Mouse (Mus musculus): ENCODE measurements at regions not wholly inside any gene's neighbourhood (a gene's known extent, or its start where the extent isn't known, plus 50 kb on each side); places are given as distances from the start of the nearest gene placed in this dataset.

DNA sequence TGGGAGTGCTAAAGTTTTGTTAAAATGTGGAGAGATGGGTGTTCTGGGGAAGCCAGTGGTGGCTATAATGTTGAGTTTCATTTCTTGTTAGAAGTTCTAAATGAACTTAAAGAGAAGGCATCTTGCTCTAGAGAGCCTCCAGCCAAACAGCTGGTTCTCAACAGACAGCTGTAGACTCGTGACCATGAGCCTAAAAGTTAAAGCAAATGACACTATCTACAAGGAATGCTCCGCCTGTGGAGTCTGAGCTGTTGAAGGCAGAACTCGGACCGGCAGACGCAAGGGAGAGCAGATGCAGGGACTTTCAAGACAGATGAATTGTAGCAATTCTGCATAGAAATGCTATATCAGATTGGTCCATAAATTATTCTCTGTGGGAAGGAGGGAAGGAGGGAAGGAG is 114.1 kb upstream of the Fn1 start:
- DNase-seq (ENCODE audit: low read depth): peak; percentile 64

DNA sequence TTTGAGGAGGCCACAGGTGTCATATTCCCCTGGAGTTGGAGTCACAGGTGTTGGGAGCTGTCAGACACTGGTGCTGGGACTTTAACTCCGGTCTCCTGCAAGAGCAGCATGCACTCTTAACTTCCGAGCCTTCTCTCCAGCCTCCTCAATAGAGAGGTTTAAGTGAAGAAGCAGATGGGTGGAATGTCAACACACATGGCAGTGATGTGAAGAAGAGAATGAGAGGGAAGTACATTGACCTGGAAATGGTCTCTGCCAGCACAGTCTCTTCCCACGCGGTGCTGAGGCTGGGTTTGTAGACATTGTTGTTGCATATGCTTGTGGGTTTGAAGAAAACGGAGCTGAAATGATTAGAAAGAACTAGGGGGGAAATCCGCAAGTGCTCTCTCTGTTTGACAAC is 112.0 kb upstream of the Fn1 start:
- no peak for DNase-seq (ENCODE audit: low read depth)

- DNase-seq (ENCODE audit: low read depth): peak; percentile 96
These were observed 110.5 kb upstream of the Fn1 start for GRCm38 (mm10) chr1:71763530-71763929.

DNA sequence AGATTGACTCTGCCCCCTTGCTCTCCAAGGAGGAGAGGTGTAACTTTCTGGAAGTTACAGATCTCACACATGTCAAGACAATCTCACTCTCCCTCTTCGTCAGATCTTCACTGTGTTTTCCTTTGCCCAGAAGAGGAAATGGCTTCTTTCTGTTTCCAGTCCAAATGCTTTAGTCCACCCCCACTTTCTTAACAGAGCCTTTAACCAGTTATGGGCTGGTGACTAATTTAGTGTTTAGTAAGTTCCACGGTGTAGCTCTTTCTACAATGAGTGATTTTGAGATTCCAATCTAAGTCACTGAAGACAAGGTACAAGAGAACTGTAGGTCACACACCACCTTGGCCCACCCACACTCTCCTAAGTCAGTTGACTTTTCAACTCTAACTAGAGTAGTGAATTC is 107.3 kb upstream of the Fn1 start:
- no peak for DNase-seq (ENCODE audit: low read depth)

GRCm38 (mm10) chr1:71757236-71757635 is 104.2 kb upstream of the Fn1 start:
- DNase-seq (ENCODE audit: low read depth): no peak

DNA sequence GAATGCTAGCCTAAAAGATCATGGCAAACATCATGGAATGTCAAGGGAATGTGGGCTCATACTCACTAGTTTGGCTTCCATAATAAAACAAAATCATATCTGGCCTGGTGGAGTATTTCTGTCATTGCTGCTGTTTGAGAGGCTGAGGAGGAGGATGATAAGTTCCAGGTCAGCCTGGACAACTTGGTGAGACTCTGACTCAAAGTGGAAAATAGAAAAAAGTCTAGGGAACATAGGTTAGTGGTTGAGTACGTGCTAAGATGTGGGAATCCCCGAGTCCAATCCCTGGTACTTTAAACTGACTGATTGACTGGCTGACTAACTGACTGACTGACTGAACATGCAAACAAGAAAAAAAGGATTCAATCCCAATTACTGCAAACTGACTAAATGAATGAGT is 103.2 kb upstream of the Fn1 start:
- DNase-seq (ENCODE audit: low read depth): peak; percentile 37

DNA sequence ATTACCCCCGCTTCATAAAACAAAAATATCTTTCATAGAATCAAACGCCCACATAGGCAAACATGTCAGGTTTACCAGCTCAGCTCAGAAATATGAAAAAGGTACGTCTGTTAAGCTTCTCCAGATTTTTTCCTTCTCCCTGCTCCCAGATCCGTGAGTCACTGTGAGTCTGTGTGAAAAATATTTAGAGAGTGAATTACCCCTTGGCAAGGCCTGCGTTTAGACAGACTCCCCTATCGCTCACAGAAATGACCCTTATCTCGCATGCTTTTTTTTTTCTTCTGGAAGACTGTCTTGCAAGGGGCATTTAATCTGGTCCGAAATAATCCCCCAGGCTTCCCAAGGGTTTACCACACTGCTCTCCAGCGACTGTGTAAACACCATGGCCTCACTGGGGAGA is 102.4 kb upstream of the Fn1 start:
- peak; percentile 83 for DNase-seq (ENCODE audit: low read depth)

- DNase-seq (ENCODE audit: low read depth): peak; percentile 89
These were observed 99.4 kb upstream of the Fn1 start for GRCm38 (mm10) chr1:71752351-71752750.

GRCm38 (mm10) chr1:71751601-71752000 is 98.6 kb upstream of the Fn1 start:
- DNase-seq (ENCODE audit: low read depth): peak; percentile 48

GRCm38 (mm10) chr1:71735606-71736005 is 82.6 kb upstream of the Fn1 start:
- DNase-seq (ENCODE audit: low read depth): no peak

DNA sequence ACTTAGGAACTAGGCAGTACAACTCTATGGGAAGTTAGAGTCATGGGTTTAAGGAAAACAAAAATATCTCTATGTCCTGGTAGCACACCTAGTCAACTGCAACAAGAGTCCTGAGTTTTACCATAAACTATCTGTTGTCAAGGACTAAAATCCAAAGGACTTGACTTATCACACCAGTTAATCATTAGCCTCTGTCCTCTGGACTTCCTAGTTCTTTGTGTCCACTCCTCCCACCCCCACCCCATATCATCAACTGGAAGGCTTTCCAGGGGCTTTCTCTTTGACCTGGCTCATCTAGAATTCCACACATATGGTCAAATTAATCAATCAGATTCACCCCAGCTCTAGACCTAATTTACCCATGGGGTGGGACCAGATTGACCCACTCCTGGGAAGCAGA is 78.6 kb upstream of the Fn1 start:
- no peak for DNase-seq (ENCODE audit: low read depth)

DNA sequence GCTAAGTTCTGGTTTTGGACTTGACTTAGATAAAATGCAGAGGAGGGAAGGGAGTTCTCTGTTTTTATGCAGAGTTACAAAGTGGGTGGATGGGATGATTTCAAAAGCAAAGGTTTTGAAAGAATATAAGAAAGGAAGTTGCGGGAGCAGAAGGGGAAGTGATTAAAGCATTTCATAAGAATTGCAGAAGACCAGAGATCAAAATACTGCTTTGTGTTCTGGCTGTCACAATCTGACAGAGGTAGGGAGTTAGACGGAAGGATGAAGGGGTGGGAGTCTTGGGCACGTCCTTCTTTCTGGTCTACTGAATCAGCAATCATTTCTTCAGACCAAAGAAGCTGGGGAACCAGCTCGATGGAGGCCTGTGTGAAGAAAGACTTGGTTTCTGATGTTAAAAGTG is 78.0 kb upstream of the Fn1 start:
- no peak for DNase-seq (ENCODE audit: low read depth)

- DNase-seq (ENCODE audit: low read depth): peak; percentile 17
These were observed 75.9 kb upstream of the Fn1 start for GRCm38 (mm10) chr1:71728852-71729347.

DNA sequence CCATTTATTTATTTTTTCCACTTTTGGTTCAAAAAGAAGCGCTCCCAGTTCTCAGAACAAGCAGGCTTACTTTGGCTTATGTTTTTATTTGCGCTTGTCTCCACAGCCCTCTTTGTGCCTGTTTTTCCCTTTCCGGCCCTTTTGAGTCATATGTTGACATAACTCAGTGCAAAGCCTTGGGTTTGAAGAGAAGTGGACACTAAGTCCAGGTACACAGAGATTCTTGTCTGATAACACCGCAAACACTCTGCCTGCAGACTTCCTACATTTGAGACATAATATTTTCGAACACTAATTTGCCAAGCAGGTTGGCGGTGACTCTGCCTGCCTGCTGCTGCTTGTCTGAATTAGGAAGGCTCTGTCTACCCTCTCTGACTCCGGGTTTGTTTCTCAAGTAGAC is 70.8 kb upstream of the Fn1 start:
- DNase-seq (ENCODE audit: low read depth): no peak

- no peak for DNase-seq (ENCODE audit: low read depth)
These were observed 70.0 kb upstream of the Fn1 start for GRCm38 (mm10) chr1:71723039-71723397.

DNA sequence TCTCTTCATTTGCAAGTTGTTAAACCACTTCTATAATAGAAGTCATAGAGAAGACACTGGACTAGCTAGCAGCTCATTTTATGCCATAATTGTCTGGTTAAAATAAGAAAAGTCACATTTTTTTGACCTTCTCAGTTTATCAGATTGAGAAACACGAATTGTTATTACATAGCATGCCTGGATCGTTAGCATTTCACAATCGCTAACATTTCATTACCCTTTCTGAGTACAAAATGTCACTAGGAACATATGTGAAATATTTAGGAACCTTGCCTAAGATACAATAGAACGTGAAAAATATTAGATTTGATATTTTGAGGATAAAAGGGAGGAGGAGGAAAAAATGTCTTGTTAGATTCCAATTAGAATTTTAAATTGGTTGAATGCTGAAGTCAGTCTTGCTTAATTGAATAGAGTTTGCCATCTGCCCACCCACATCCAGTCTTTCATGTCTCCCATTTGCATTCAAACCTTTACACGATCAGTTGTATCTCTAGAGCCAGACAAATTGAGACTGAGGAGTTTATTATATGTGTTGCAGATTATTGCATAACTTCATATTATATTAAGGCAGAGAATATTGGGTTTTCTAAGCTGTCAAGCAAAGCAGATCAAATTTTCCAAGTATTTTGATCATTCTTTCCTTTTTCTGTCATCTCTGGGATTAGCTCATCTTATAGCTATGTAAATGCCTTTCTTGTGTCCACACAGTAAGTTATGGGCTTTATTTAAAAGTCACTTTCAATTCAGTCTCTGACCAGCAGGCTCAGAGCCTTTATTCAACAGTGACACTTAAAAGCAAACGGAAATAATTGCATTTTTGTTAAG is 69.4 kb upstream of the Fn1 start:
- no peak for DNase-seq (ENCODE audit: low read depth)
